Mouse (Mus musculus) testis, adult 2 months (tissue): Measurements from ENCODE around the gene Vav2.

Experiments used
- CTCF ChIP-seq: fragments of 200-500 bp; IDR thresholded peaks from 2 replicates; pipeline ENCODE4 v1.5.1; 2012; ENCODE audit warnings: low read depth, mild to moderate bottlenecking, inconsistent platforms, low read length, moderate library complexity; ENCODE audit not compliant: control insufficient read depth, insufficient read depth, insufficient replicate concordance
- POLR2A ChIP-seq: fragments of 200-500 bp; IDR thresholded peaks from 2 replicates; pipeline ENCODE4 v1.6.1; 2012; ENCODE audit warnings: low read depth, mild to moderate bottlenecking, inconsistent platforms, low read length, moderate library complexity; ENCODE audit not compliant: control insufficient read depth

GRCm38 (mm10) chr2:27310908-27311307, 115.9 kb downstream of the Vav2 start:
- TF ChIP-seq CTCF (no peak), POLR2A (no peak)
